Mouse (Mus musculus) myocyte (in vitro differentiated cells): Measurements from ENCODE around the gene Kif1bp. TPM values are rescaled to one million over a fixed set of nuclear protein-coding genes. Genes with fewer than 3 reads are reported as not detected.
"Not testable (repeated sequence)": the region's sequence is repeated elsewhere in the genome, so short reads cannot be mapped to it uniquely, and the experiment has no call there.

ENCODE experiments used
- H3K27me3 ChIP-seq: one replicate; pipeline ENCODE4 v1.6.1; 2011; ENCODE audit not compliant: control insufficient read depth, insufficient read depth, insufficient read length
- H3K36me3 ChIP-seq: one replicate; pipeline ENCODE4 v1.6.1; 2011; ENCODE audit not compliant: control insufficient read depth, insufficient read depth
- H3K4me2 ChIP-seq: one replicate; pipeline ENCODE4 v1.6.1; 2011; ENCODE audit warnings: low read depth, control low read depth
- H3K4me3 ChIP-seq: one replicate; pipeline ENCODE4 v1.5.1; 2011; ENCODE audit warnings: mild to moderate bottlenecking, control low read depth, moderate library complexity
- H3K79me2 ChIP-seq: one replicate; pipeline ENCODE4 v1.6.1; 2011; ENCODE audit not compliant: control insufficient read depth, insufficient read depth
- H3ac ChIP-seq: one replicate; pipeline ENCODE4 v1.6.1; 2011; ENCODE audit not compliant: control insufficient read depth, insufficient read length
- CEBPB ChIP-seq: IDR thresholded peaks from 2 replicates; pipeline ENCODE4 v1.6.1; 2011; ENCODE audit warnings: mild to moderate bottlenecking, moderate library complexity; ENCODE audit not compliant: poor library complexity, insufficient read depth, severe bottlenecking
- E2F4 ChIP-seq: IDR thresholded peaks from one replicate; pipeline ENCODE4 v1.6.1; 2011; ENCODE audit warnings: mild to moderate bottlenecking, control low read depth, moderate library complexity; ENCODE audit not compliant: insufficient read depth
- MAX ChIP-seq: IDR thresholded peaks from one replicate; pipeline ENCODE4 v1.6.1; 2011; ENCODE audit warnings: low read depth, mild to moderate bottlenecking, control low read depth
- MYOD1 ChIP-seq, 3 experiments: IDR thresholded peaks; one replicate each; pipeline ENCODE4 v1.6.1; 2011; ENCODE audit warnings: control low read depth in 2 of 3, low read depth in 2 of 3, mild to moderate bottlenecking in 2 of 3, moderate library complexity in 1 of 3; ENCODE audit not compliant: insufficient read length in 2 of 3, control insufficient read depth in 1 of 3
- MYOG ChIP-seq, 3 experiments: IDR thresholded peaks; one replicate each; pipeline ENCODE4 v1.6.1; 2011; ENCODE audit warnings: control low read depth in 2 of 3, low read depth in 2 of 3, mild to moderate bottlenecking in 2 of 3; ENCODE audit not compliant: insufficient read length in 2 of 3, control insufficient read depth in 1 of 3, insufficient read depth in 1 of 3
- POLR2A ChIP-seq: IDR thresholded peaks from one replicate; pipeline ENCODE4 v1.6.1; 2011; ENCODE audit warnings: low read depth, mild to moderate bottlenecking, control low read depth, moderate library complexity; ENCODE audit not compliant: insufficient read length
- POLR2AphosphoS2 ChIP-seq: IDR thresholded peaks from one replicate; pipeline ENCODE4 v1.6.1; 2011; ENCODE audit warnings: low read depth, control low read depth; ENCODE audit not compliant: insufficient read length
- REST ChIP-seq: IDR thresholded peaks from one replicate; pipeline ENCODE4 v1.6.1; 2011; ENCODE audit warnings: mild to moderate bottlenecking, control low read depth, moderate library complexity; ENCODE audit not compliant: insufficient read depth, insufficient read length
- SRF ChIP-seq: IDR thresholded peaks from one replicate; pipeline ENCODE4 v1.6.1; 2011; ENCODE audit warnings: low read depth; ENCODE audit not compliant: control insufficient read depth, insufficient read length
- TCF12 ChIP-seq: IDR thresholded peaks from one replicate; pipeline ENCODE4 v1.6.1; 2011; ENCODE audit warnings: mild to moderate bottlenecking, control low read depth; ENCODE audit not compliant: poor library complexity, insufficient read depth, severe bottlenecking
- TCF3 ChIP-seq: IDR thresholded peaks from one replicate; pipeline ENCODE4 v1.6.1; 2011; ENCODE audit warnings: low read depth, control low read depth; ENCODE audit not compliant: insufficient read length
- USF1 ChIP-seq: IDR thresholded peaks from one replicate; pipeline ENCODE4 v1.6.1; 2011; ENCODE audit warnings: low read depth, mild to moderate bottlenecking, control low read depth, moderate library complexity
- polyA plus RNA-seq: library from polyadenylated mRNA; unstranded; fragments of >200 nt; fragmentation: generic; extraction: Trizol; gene quantifications from one replicate; pipeline ENCODE4 v1.2.1, GENCODE M21; 2012; ENCODE audit warnings: missing spikeins

The Kif1bp gene
- polyA plus RNA-seq, 1 experiment: 31.2 TPM

- Histone ChIP-seq H3K27me3 (no peaks in the 10 kb centered on the region), H3K4me3 (no peak overlapping the region)
Observed at GRCm38 (mm10) chr10:62590200-62590599, 11.9 kb upstream of the Kif1bp start.

GRCm38 (mm10) chr10:62588616-62589015 lies 10.4 kb upstream of the Kif1bp start:
- Histone ChIP-seq H3K4me2 (no peak overlapping the region), H3K4me3 (no peak overlapping the region), H3K36me3 (peaks cover 78% of the 10 kb centered on the region), H3ac (no peak overlapping the region), H3K79me2 (no peaks in the 10 kb centered on the region), H3K27me3 (no peaks in the 10 kb centered on the region)
- TF ChIP-seq MAX (no peak), POLR2AphosphoS2 (no peak), CEBPB (no peak), MYOG (IDR thresholded peaks at IDR 0.05; ENCODE audit: control insufficient read depth in 1 of 3, insufficient read depth in 1 of 3, insufficient read length in 2 of 3, low read depth in 2 of 3) (no peak), REST (no peak), TCF12 (no peak), POLR2A (no peak)

More at GRCm38 (mm10) chr10:62590200-62590599, 11.9 kb upstream of the Kif1bp start:
- Histone ChIP-seq H3K4me2 (no peak overlapping the region), H3K79me2 (peaks cover 7% of the 10 kb centered on the region), H3ac (no peak overlapping the region), H3K36me3 (peaks cover 78% of the 10 kb centered on the region)
- TF ChIP-seq CEBPB: no peak
- TF ChIP-seq MYOG (IDR thresholded peaks at IDR 0.05; ENCODE audit: control insufficient read depth in 1 of 3, insufficient read depth in 1 of 3, insufficient read length in 2 of 3, low read depth in 2 of 3): no peak
- no peak for TF ChIP-seq MAX
- TF ChIP-seq E2F4: no peak
- no peak for TF ChIP-seq TCF12
- no peak for TF ChIP-seq POLR2AphosphoS2
- TF ChIP-seq REST: no peak
- TF ChIP-seq TCF3: no peak
- no peak for TF ChIP-seq USF1
- no peak for TF ChIP-seq SRF
- no peak for TF ChIP-seq MYOD1 (IDR thresholded peaks at IDR 0.05; ENCODE audit: control insufficient read depth in 1 of 3, insufficient read length in 2 of 3, low read depth in 2 of 3)
- no peak for TF ChIP-seq POLR2A

GRCm38 (mm10) chr10:62583245-62583644 lies 5.0 kb upstream of the Kif1bp start:
- Histone ChIP-seq H3ac (no peak overlapping the region), H3K79me2 (no peaks in the 10 kb centered on the region), H3K4me2 (no peak overlapping the region), H3K27me3 (no peaks in the 10 kb centered on the region), H3K36me3 (peaks cover 62% of the 10 kb centered on the region), H3K4me3 (no peak overlapping the region)
- no peak for TF ChIP-seq REST

- Histone ChIP-seq H3K79me2 (peaks cover 1% of the 10 kb centered on the region), H3K4me3 (no peak overlapping the region), H3K4me2 (no peak overlapping the region), H3K27me3 (no peaks in the 10 kb centered on the region), H3K36me3 (peaks cover 56% of the 10 kb centered on the region), H3ac (no peak overlapping the region)
- TF ChIP-seq MYOD1 (IDR thresholded peaks at IDR 0.05; ENCODE audit: control insufficient read depth in 1 of 3, insufficient read length in 2 of 3, low read depth in 2 of 3) (no peak), CEBPB (no peak), SRF (no peak), TCF3 (no peak), POLR2AphosphoS2 (no peak), USF1 (no peak), TCF12 (no peak), MAX (no peak), POLR2A (no peak), REST (no peak), MYOG (IDR thresholded peaks at IDR 0.05; ENCODE audit: control insufficient read depth in 1 of 3, insufficient read depth in 1 of 3, insufficient read length in 2 of 3, low read depth in 2 of 3) (no peak), E2F4 (no peak)
Observed at GRCm38 (mm10) chr10:62582701-62583100, 4.4 kb upstream of the Kif1bp start.

- Histone ChIP-seq H3K79me2 (peaks cover 6% of the 10 kb centered on the region), H3K4me2 (no peak overlapping the region), H3K27me3 (no peaks in the 10 kb centered on the region), H3K4me3 (no peak overlapping the region), H3K36me3 (peaks cover 52% of the 10 kb centered on the region), H3ac (no peak overlapping the region)
- TF ChIP-seq MAX (no peak), MYOG (IDR thresholded peaks at IDR 0.05; ENCODE audit: control insufficient read depth in 1 of 3, insufficient read depth in 1 of 3, insufficient read length in 2 of 3, low read depth in 2 of 3) (no peak), POLR2AphosphoS2 (no peak), POLR2A (no peak), USF1 (no peak), SRF (no peak), MYOD1 (IDR thresholded peaks at IDR 0.05; ENCODE audit: control insufficient read depth in 1 of 3, insufficient read length in 2 of 3, low read depth in 2 of 3) (no peak), CEBPB (no peak), REST (no peak), TCF3 (no peak), TCF12 (no peak), E2F4 (no peak)
Observed at GRCm38 (mm10) chr10:62582263-62582662, 4.0 kb upstream of the Kif1bp start.

GRCm38 (mm10) chr10:62579129-62579528 lies 872 bp upstream of the Kif1bp start:
- H3K79me2 ChIP-seq: peaks cover 13% of the 10 kb centered on the region
- H3K4me3 ChIP-seq, H3K27me3 ChIP-seq, H3ac ChIP-seq: not testable (repeated sequence)
- peak overlapping the region; percentile 60 for H3K4me2 ChIP-seq
- H3K36me3 ChIP-seq: peaks cover 39% of the 10 kb centered on the region
